Mouse (Mus musculus) cerebellum, adult 2 months (tissue): ENCODE measurements around the gene Eml4.

Experiments used
- CTCF ChIP-seq: fragments of 200-500 bp; IDR thresholded peaks from 2 replicates; pipeline ENCODE4 v1.5.1; 2011; ENCODE audit warnings: low read depth, mild to moderate bottlenecking, control low read depth, low read length, moderate library complexity, borderline replicate concordance; ENCODE audit not compliant: insufficient read depth
- POLR2A ChIP-seq: fragments of 200-500 bp; IDR thresholded peaks from 2 replicates; pipeline ENCODE4 v1.6.1; 2011; ENCODE audit warnings: low read length, control low read depth, borderline replicate concordance; ENCODE audit not compliant: insufficient read depth

GRCm38 (mm10) chr17:83375848-83376247 is 25.1 kb downstream of the Eml4 start:
- TF ChIP-seq POLR2A (no peak), CTCF (no peak)
